Mouse (Mus musculus) thymus, adult 2 months (tissue): ENCODE results near the gene Unc5b.

Experiments used
- CTCF ChIP-seq: fragments of 200-500 bp; IDR thresholded peaks from 2 replicates; pipeline ENCODE4 v1.5.1; 2012; ENCODE audit warnings: mild to moderate bottlenecking, control low read depth, low read length, moderate library complexity, borderline replicate concordance; ENCODE audit not compliant: control insufficient read depth, poor library complexity, insufficient read depth; ENCODE audit errors: extremely low read depth
- POLR2A ChIP-seq: fragments of 200-500 bp; IDR thresholded peaks from 2 replicates; pipeline ENCODE4 v1.6.1; 2012; ENCODE audit warnings: mild to moderate bottlenecking, low read length, control low read depth, moderate library complexity; ENCODE audit not compliant: control insufficient read depth, poor library complexity, insufficient read depth; ENCODE audit errors: extremely low read depth

DNA sequence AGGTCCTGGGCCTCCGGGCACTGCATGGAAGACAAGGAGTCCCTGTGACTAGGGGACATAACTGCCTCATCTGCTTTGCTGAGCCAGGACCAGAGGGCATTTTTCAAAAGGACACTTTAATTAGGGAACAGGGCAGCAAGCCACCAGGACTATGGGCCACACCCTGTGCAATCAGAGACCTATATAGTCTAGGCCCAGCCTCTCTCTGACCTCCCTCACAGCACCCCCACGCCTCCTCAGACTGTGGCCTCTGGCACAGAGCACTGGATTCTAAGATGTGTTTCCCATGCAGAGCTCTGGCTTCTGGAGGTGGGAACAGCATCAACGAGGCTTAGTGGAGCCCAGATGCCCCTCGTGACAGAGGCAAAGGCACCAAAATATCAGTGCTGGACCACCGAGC, 35.4 kb downstream of the Unc5b start:
- TF ChIP-seq CTCF (no peak), POLR2A (no peak)
